Mouse (Mus musculus) adrenal gland, adult 18-20 months (tissue): Measurements from ENCODE around the gene Zbtb24. TPM values are rescaled to one million over a fixed set of nuclear protein-coding genes. Genes with fewer than 3 reads are reported as not detected.
"Not testable (repeated sequence)": the region's sequence is repeated elsewhere in the genome, so short reads cannot be mapped to it uniquely, and the experiment has no call there.

Experiments
- DNase-seq, 2 experiments: peaks; one replicate each; pipeline ENCODE4 v3.0.0; 2021 to 2022; ENCODE audit warnings: low spot score in 2 of 2
- total RNA-seq, 2 experiments: library from RNA; stranded (reverse); gene quantifications; 1 replicate in 1 of 2; 2 replicates in 1 of 2; pipeline ENCODE4 v1.2.3; 2021

Zbtb24 gene
- total RNA-seq, 2 experiments from 2014 or later = 17.0 to 20.3 TPM

DNA sequence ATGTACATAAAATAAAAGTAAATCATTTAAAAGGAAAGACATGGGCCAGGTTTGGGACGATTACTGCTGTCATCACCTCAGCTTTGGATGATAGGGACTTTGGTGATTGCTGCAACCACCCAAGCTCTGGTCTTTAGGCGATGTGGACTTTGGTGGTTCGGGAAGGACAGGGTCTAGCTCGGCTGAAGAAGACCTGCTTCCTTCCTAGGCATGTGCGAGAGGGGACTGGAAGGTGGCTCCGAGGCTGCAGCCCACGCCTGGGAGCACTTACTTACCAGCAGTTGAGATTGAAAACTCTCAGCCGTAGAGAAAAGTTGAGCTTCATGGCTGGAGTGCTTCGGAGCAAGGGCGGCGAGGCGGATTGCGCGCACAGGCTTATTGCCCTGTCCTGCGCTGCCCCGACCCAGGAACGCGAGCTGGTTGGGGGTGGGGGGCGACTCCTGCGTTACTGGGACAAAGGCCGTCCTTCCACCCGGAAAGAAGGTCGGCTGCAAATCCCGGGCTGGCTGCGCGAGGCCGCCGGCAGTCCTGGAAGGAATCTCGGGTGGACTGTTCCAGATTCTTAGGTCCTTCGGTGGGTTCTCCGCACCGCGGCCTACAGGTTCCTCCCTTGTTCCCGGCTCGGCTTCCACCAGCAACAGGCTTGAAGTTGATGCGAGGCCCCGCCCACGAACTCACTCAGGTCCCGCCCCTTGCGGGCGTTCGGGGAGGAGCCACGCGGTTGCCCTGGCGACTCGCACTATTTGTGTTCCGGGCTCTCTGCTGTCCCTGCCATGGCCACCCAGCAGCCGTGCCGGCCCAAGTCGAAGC lies 39.7 kb downstream of the Zbtb24 start, which contains the start of the genes Smpd2 and Ppil6:
Smpd2 (minus strand) TSS at position 662 of the 810 bp plus-strand sequence.
Ppil6 (plus strand) TSS at position 732 of the 810 bp plus-strand sequence.
- peak; percentile 94 to 95 for DNase-seq

- DNase-seq = no peak
Measured at GRCm38 (mm10) chr10:41490518-41490873, 40.3 kb downstream of the Zbtb24 start.

GRCm38 (mm10) chr10:41491111-41491510 lies 40.9 kb downstream of the Zbtb24 start:
- DNase-seq = no peak

- no peak for DNase-seq
Measured at GRCm38 (mm10) chr10:41500941-41501340, 50.8 kb downstream of the Zbtb24 start.

DNA sequence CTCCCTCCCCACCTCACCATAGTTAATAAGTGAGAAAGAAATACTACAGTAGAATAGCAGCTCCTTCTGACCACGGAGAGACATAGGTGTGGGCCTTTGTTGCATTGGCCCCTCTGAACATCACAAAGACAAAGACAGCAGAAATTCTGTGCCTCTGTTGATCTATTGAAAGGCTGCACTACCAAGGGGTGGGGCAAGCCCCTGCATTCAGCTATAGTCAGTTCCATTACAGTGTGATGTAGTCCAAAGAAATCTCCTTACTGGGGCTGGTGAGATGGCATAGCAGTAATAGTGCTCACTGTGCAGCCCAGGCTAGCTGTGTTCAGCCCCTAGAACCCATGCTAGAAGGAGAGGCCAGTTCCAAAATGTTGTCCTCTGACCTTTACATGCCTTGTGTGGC lies 54.8 kb downstream of the Zbtb24 start:
- no peak for DNase-seq

- DNase-seq = not testable (repeated sequence)
Measured at GRCm38 (mm10) chr10:41505446-41505845, 55.3 kb downstream of the Zbtb24 start.

DNA sequence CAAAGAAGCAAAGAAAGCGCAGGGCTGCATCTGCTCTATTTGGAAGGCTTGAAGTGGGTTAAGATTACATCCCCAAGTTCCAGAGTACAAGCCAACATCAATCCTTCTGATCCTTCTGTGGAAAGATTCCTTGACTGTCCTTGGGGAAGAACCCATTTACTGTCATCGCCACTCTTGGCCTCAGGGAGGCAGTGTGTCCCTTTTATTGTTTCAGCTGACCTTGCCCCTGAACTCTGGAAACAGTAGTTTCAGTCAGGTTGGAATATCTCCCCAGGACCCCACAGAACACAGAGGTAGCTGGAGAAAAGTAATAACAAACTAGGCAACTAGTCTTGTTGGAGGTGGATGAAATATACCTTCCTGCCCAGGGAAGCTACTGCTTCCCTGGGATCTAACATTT lies 59.0 kb downstream of the Zbtb24 start:
- DNase-seq = no peak

DNA sequence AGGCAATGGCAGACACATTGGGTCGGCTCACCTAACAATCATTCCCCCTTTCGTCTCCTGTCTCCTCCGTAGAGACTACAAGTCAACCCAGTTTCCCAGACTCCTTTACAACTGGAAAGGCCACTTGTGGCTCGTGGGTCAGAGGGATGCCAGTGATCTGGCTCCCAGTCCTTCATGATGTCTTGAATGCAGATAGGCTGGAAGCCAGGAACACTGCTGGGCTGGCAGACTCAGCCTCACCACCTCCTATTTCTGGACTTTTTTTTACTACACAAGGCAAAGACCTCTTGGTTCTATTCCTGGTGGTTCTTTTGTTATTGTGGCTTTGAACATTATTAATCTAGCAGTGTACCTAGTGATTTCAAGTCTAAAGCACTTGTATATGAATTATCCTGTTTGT lies 64.1 kb downstream of the Zbtb24 start:
- DNase-seq = no peak

- DNase-seq = no peak
Measured at GRCm38 (mm10) chr10:41514921-41515320, 64.7 kb downstream of the Zbtb24 start.

Other genes with a start within 250 kb of the Zbtb24 start
- gene Fig4, start 147.1 kb upstream of the Zbtb24 start, total RNA-seq = 10 to 100 TPM; 13.8 to 17.7 TPM
- under 1 TPM in 1 of 2 experiments, not detected in 1; 0.10 TPM for gene Ak9, start 146.4 kb upstream of the Zbtb24 start, total RNA-seq
- 10 to 100 TPM in 1 of 2 experiments, 1 to 10 TPM in 1; 8.8 to 15.2 TPM for gene Mical1, start 25.9 kb downstream of the Zbtb24 start, total RNA-seq
- gene Smpd2, start 40.0 kb downstream of the Zbtb24 start, total RNA-seq = 10 to 100 TPM; 17.4 to 22.2 TPM
- under 1 TPM; 0.43 to 0.64 TPM for gene Ppil6, start 40.1 kb downstream of the Zbtb24 start, total RNA-seq
- 100 to 1,000 TPM; 213 to 232 TPM for gene Cd164, start 69.0 kb downstream of the Zbtb24 start, total RNA-seq